Mouse (Mus musculus) adrenal gland, adult 18-20 months (tissue): ENCODE data around the gene Sh3bp4. TPM values are rescaled to one million over a fixed set of nuclear protein-coding genes. Genes with fewer than 3 reads are reported as not detected.

Experiments
- DNase-seq, 2 experiments: peaks; one replicate each; pipeline ENCODE4 v3.0.0; 2021 to 2022; ENCODE audit warnings: low spot score in 2 of 2
- total RNA-seq, 2 experiments: library from RNA; stranded (reverse); gene quantifications; 1 replicate in 1 of 2; 2 replicates in 1 of 2; pipeline ENCODE4 v1.2.3; 2021

Gene Sh3bp4
- total RNA-seq, 2 experiments from 2014 or later = 19.4 to 21.1 TPM

DNA sequence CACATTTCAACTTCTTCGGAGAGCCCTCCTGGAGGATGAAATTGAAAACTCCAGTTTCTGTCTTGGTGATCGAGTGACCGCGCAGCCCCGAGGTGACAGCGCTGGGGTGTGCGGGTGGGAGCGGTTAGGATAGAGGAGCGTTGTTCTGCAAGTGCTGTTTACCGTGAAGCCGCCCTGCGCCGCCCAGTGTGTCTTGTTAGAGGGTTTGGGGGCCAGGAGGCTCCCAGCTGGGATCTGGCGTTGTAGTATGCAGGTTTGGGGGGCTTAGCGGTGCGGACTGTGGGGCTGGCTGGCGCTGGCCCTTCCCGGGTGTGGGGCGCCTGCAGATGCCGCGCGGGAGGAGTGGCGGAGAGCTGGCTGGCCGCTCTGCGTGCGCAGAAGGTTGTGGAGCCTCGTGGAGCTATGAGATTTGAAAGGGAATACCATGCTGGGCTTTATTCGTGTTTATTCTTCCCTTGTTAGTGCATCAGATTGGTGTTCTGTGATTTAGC lies 701 bp downstream of the Sh3bp4 start:
- peak; percentile 49 to 59 for DNase-seq

DNA sequence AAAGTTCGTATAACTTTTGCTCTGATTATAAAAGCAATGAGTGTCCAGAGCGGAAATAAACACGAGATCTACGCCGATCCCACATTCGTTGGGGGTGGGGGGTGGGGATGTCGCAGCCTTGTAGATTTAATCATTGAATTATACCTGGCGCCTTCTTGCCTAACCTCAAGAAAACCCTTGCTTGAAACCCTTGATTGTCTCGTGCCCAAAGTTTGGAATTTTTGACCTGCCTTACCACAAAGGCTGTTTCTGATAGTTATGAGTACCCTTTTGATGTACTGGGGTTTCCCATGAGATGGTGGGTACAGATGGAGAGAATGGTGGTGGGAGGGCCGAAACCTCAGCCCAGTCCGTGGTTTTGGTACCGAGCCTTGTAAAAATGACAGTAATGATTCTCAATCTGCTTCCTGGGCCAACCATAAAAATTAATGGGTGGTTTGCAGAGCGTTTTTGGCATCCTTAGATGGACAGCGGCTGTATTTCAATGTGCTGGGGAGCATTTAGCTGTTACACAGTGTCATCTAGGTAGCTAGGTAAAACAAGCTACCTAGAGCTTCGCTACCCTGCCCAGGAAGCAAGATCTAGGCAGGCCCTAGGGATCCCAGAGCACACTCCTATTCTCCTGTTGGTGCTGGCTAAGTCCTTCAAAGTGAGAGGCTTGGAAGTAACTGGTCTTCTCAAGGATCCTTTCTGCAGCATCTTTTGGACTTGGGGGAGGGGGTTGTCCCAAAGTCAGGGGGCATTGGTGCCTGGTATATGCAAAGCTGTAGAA lies 1.3 kb downstream of the Sh3bp4 start:
- DNase-seq = no peak

DNA sequence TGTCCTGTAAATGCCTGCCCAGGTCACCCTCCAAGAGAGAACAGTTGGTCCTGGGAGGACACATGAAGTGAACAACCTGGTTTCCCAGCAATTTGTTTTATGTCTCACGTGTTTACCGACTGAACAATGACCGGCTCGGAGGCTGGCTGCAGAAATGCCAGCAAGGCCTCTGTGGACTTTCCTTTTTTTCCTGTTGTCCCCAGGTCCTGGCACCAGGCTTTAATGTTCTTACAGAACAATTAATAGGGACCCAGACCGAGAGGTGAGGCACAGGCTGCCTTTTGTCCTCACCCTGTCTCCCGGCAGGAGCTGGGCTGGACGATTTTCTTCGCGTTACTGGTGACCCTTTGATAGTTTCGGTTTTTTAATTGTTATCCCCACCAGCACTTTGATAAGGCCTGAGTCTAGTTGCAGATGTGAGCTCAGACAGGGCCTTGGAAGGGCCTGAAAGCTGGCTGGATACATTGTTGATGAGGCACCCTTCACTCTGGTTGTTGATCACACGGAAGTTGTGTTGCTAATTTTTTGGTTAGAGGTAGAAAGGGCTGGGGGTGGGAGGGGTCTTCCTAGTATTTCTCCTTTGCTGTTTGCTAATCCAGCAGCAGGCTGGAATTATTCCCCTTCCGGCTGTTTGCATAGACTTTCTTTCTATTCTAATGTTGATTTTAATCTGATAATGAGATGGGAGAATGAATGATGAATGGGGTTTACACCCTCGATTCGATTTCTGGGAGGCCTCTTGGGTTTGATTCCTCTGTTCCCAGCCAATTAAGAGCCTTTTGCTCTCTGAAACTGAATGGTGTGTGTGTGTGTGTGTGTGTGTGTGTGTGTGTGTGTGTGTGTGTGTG lies 2.2 kb downstream of the Sh3bp4 start:
- no peak for DNase-seq

DNA sequence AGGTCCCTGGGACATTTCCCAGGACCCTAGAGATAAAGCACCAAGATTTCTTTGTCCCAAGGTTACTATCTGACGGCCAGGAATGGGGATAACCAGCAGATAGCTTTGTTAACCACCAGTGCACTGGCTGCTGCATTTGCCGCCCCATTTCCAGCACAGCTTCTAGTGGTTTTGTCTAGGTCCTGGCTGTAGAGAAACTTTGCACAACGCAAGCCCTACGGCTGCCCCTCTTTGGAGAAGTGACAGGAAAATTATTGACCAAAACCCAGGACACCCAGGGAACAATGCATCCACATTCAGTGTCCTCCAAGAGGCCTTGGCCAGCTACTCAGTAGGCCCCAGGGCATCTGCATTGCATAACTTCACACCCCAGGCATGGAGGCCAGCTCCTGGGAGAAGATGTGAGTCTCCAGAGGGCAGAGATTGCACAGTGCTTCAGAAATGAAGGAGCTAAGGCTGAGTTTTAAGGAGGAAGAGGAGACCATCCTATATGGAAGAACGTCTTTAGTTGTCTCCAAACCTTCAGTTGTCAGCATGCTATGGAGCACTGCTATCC lies 3.2 kb downstream of the Sh3bp4 start:
- DNase-seq = no peak

- no peak for DNase-seq
These were observed 4.5 kb downstream of the Sh3bp4 start for GRCm38 (mm10) chr1:89074678-89075077.

DNA sequence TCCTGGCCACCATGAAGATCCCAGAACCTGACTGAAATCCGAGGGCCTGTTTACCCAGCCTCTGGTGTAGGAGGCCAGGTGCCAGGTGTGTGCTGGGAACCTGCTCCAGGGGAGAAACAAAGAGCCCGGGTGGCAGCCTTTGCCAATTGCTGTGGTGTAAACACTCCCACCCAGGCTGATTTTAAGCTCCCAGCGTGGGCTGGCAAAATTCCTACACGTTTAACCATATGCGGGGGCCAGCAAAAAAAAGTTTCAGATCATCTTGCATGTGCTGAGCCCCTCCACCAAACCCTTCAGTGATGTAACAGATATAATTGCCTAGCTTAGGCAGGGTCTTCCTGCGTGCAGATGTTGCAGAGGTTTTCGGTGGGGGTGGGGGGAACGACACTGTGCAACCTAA lies 4.9 kb downstream of the Sh3bp4 start:
- DNase-seq = no peak

DNA sequence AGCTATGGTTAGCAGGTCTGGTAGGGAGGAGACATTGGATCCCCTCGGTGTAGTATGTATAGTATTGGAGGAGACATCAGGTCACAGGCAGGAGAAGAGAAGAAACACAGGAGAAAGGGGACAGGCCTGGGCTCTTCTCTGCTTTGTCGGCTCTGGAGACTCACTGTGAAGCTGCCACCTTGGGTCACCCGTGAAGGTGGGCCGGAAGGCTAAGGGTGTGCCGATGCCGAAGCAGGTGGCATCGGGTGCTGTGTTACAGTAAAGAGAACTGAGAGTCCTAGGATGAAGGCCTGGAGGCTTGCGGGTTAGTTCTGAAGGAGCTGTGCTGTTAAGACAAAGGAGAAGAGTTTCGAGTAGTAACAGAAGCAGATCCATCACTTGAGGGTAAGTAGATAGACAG lies 6.6 kb downstream of the Sh3bp4 start:
- DNase-seq = no peak

- peak in 1 of 2 experiments; percentile 1 for DNase-seq
These were observed 8.0 kb downstream of the Sh3bp4 start for GRCm38 (mm10) chr1:89078240-89078639.

DNA sequence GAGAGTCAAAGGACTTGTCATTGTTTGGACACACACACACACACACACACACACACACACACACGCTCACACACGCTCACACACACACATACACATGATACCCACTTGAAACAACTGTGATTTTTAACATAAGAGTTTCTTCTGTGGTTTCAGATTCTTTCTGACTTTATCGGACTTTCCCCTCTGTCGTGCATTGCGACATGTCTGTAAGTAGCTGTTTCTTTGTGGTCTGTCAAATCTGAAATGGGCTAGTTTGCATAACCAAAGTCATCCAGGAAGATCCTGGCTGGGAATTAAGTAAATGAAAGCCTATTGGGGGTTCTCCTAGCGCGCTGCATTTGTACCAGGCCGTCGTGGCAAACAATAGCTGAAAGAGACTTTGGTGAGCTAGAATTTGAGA lies 8.5 kb downstream of the Sh3bp4 start:
- DNase-seq = peak in 1 of 2 experiments; percentile 5

DNA sequence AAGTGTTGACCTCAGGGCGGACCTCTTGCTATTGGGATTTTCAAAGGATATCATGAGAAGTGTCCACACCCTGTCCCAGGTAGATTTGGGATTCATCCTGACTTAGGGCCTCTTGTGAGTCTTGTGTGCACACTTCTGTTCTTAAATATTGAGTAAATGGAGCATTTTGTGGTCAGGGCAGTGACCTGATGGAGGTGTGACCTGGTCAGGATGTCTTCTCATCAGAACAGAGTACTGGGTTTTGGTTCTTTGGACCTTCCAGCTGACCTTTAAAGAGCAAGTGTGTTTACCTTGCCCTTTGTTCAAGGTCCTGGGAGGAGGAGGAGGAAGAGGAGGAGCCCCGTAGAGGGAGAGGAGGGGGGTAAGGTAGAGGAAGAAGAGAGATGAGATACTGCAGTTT lies 9.0 kb downstream of the Sh3bp4 start:
- peak in 1 of 2 experiments; percentile 17 for DNase-seq

- peak in 1 of 2 experiments; percentile 8 for DNase-seq
These were observed 10.2 kb downstream of the Sh3bp4 start for GRCm38 (mm10) chr1:89080371-89080770.

DNA sequence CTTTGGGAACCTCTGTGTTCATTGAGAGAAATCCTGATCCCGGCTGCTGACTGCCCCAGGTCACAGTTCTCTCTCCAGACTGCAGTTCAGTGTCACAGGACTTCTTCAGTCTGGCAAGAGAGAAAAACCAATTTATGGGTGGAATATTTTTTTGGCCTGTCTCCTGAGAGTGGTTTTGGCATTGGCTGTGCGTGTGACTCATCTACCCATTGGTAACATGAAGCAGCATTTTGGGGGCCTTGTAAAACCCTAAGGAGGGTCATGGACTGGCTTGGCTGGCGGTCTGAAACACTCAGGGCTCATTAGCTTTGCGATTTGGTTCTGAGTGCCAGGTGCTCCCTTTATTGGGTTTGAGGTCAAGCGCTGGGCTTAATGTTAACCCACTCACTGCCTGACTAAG lies 10.6 kb downstream of the Sh3bp4 start:
- peak in 1 of 2 experiments; percentile 15 for DNase-seq

DNA sequence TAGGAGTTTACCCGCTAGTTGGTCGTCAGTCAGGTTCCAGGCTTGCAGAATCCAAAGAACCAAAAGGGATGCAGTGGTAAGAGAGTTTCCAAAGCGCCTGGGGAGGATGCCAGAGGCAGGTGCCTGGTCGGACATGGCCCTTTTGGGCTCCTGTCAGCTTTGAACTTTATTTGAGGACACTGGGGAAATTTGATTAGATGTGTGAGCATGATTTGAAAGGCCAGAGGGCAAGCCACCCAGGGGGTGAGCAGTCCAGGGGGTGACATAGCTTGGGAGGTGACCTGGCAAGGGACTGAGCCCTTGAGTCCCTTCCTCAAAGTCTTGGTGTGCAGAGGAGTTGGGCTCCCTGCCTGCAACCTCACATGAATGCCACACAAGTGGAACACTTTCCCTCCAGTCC lies 11.2 kb downstream of the Sh3bp4 start:
- peak in 1 of 2 experiments; percentile 3 for DNase-seq

DNA sequence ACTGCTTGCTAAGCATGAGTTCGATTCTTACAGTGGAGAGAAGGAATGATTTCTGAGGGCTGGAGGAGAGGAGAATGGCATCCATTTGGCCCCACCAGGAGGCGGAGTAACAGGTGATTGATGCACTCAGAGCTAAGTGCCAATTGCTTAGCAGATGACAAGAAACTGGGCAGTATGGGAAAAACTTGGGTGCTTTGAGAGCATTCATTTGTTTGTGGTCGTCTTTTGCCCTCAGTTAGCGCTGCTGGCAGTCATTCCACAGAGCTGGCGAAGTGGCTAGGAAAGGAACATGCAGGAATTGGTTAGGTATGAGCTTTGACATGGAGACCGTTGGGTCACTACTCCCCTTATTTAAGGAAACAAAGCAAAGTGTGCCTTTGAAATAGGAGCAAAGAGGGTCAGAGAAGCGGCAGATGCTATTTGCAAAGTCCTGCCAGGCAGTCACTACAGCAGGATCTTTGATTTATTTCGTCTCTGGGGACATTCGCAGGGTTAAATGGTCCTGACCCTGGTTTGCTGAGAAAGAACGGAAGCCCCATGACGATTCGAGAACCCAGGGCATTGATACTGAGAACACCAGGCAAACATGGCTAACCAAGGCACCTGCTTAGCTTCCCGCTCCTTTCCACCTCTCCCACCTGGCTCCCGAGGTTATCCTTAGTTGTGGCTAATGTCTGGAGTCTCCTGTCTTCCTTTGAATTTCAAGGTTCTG lies 12.1 kb downstream of the Sh3bp4 start:
- DNase-seq = peak in 1 of 2 experiments; percentile 1

GRCm38 (mm10) chr1:89086575-89087153 lies 16.4 kb downstream of the Sh3bp4 start:
- DNase-seq = no peak

- no peak for DNase-seq
These were observed 17.9 kb downstream of the Sh3bp4 start for GRCm38 (mm10) chr1:89088144-89088543.

GRCm38 (mm10) chr1:89088748-89089288 lies 18.6 kb downstream of the Sh3bp4 start:
- DNase-seq = no peak

DNA sequence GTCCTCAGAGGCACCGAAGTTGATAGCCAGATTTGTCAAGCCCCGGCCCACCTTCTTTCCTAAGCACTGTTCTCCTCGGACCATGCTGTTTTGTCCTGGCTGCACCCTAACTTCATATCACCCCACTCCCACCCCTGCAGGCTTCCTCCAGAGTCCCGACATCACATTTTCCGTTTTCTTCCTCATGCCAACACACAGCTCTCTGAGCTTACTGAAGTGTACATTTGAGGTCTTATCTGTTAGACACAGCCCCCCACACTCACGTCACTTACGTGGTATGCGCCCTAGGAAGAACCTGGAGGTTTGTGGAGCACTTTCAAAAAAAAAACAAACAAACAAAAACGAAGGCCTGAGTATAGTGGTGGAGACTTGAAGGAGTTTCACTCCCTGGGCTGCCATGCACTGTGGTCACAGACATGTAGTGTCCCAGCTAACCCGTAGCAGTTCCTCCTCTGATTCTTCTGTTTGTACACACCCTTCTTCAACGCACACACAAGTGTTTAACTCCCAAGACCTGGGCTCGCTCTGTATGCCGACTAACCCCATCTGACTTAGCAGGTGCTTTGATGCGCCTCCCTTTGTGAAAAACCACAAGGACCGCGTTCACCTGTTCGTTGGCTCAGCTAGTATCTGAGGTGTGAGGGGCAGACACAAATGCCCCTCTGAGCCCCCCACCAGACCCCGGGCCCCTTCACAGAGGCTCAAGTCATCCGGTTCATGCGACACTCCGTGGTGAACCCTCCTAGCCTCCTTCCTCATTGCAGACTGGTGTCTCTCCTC lies 19.8 kb downstream of the Sh3bp4 start:
- DNase-seq = no peak

GRCm38 (mm10) chr1:89090676-89091075 lies 20.5 kb downstream of the Sh3bp4 start:
- DNase-seq = no peak

- no peak for DNase-seq
These were observed 21.8 kb downstream of the Sh3bp4 start for GRCm38 (mm10) chr1:89092019-89092418.
